Mouse (Mus musculus): ENCODE data around the gene Btla. TPM values are rescaled to one million over a fixed set of nuclear protein-coding genes. Genes with fewer than 3 reads are reported as not detected.

Gene Btla
- polyA plus RNA-seq, 1 experiment from 2014 or later: 0.87 TPM

DNA sequence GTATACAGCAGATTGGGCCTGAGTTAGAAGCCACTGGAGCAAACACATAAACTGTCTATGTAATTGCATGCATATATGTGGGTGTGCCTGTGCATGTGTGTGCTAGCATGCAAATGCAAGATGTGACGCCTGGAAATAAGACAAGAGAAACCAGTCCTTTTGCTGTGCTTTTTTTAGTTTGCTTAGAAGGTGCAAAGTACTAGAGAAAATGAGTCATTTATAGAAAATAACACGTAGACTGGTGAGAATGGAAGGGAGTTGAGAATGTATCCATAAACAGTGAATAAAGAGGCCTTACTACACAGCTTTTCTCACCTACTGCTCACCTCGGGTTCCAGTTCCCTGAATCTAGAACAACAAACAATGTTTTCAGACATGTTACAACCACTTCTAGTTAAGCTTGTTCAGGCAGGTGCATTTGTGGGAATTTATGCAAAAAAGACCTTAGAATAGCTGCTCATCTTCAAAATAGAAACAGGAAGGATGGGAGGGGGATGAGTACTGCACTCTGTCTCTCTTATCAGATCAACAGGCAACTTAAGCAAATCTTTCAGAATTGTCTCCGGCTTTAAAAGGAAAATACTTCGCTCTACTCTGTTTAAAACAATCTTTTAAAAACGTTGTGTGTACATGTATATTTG, 27.8 kb downstream of the Btla start:
- no peak overlapping the region for H3K27ac ChIP-seq (ENCODE audit: low read depth)
- no peak overlapping the region for H3K4me3 ChIP-seq (ENCODE audit: low read depth, low read length)
- no peaks in the 10 kb centered on the region for H3K9me3 ChIP-seq (ENCODE audit: low read length)
- no peak overlapping the region; the same call in 1 of the 2 replicates for H3K4me2 ChIP-seq (ENCODE audit: low read depth, low read length)
- H3K27me3 ChIP-seq (ENCODE audit: insufficient read depth, low read length): no peaks in the 10 kb centered on the region
- 55% methylated on average over 6 of the region's 6 CpGs for WGBS (ENCODE audit: insufficient replicate concordance)
- no peaks in the 10 kb centered on the region for H3K4me1 ChIP-seq (ENCODE audit: insufficient read depth)
- no peaks in the 10 kb centered on the region for H3K36me3 ChIP-seq (replicated peaks; ENCODE audit: insufficient read depth, low read length)
- H3K9ac ChIP-seq (replicated peaks): no peak overlapping the region
- TF ChIP-seq CTCF (IDR thresholded peaks at IDR 0.05; ENCODE audit: low read depth) (no peak), EP300 (IDR thresholded peaks at IDR 0.05; ENCODE audit: low read depth) (no peak)
- ATAC-seq (no peak), DNase-seq (no peak)

DNA sequence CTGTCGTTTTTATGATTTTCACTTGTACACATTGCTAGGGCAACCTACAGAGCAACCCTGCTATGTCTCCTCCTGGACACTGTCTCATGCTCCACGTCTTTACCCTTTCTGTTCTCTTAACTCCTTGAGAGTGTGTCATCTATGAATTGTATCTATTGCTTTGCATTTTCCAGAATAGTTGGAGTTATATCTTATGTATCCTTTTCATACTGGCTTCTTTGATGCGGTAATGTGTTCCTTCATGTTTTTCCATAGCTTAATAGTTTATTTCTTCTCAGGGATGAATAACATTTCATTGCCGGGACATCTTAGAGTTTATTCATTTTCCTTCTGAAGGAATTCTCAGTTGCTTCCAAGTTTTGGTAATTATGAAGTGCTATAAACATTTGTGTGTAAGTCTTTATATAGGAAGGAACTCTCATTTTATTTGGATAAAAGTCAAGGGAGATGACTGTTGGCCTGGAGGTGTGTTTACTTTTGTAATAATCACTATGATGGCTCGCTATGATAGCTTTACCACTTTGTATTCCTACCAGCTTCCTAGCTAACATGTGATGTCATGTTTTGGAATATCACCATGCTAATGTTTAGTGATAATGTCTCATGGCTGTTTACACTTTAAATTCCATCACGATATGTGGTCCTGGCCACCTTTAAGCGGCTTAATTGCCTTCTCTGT, 31.2 kb downstream of the Btla start:
- H3K27me3 ChIP-seq (ENCODE audit: insufficient read depth, low read length): no peaks in the 10 kb centered on the region
- DNase-seq (no peak), ATAC-seq (no peak)
- no peaks in the 10 kb centered on the region for H3K36me3 ChIP-seq (replicated peaks; ENCODE audit: insufficient read depth, low read length)
- no peak overlapping the region for H3K9ac ChIP-seq (replicated peaks)
- H3K4me2 ChIP-seq (ENCODE audit: low read depth, low read length): no peak overlapping the region
- no peak overlapping the region for H3K4me3 ChIP-seq (ENCODE audit: low read depth, low read length)
- no peaks in the 10 kb centered on the region for H3K4me1 ChIP-seq (ENCODE audit: insufficient read depth)
- TF ChIP-seq EP300 (IDR thresholded peaks at IDR 0.05; ENCODE audit: low read depth) (no peak), CTCF (IDR thresholded peaks at IDR 0.05; ENCODE audit: low read depth) (no peak)
- no peak overlapping the region for H3K27ac ChIP-seq (ENCODE audit: low read depth)
- H3K9me3 ChIP-seq (ENCODE audit: low read length): no peaks in the 10 kb centered on the region
- WGBS (ENCODE audit: insufficient replicate concordance): 76% methylated on average over 7 of the region's 7 CpGs

DNA sequence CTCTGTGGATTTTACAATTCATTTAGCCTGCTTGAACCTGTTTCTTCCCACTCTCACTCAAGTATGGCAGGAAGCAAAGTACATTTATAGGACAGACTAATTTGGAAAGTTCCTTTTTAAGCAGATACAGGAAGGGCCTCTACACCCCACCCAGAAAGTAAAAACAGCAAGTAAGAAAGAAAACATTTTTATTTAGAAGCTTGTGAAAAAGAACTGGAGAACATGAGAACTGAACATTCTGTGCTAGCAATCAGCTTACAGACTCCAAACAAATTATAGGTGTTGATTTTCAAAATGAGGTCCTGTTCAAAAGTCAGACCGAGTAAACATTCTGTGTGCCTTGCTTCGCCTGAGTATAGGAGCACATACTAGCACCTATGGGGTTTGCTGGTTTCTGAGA, 32.8 kb downstream of the Btla start:
- no peak overlapping the region for H3K4me2 ChIP-seq (ENCODE audit: low read depth, low read length)
- H3K4me1 ChIP-seq (ENCODE audit: insufficient read depth): no peaks in the 10 kb centered on the region
- ATAC-seq (no peak), DNase-seq (no peak)
- no peak for TF ChIP-seq EP300 (IDR thresholded peaks at IDR 0.05; ENCODE audit: low read depth)
- no peak for TF ChIP-seq CTCF (IDR thresholded peaks at IDR 0.05; ENCODE audit: low read depth)
- no peaks in the 10 kb centered on the region for H3K36me3 ChIP-seq (replicated peaks; ENCODE audit: insufficient read depth, low read length)
- H3K4me3 ChIP-seq (ENCODE audit: low read depth, low read length): no peak overlapping the region
- no peak overlapping the region for H3K27ac ChIP-seq (ENCODE audit: low read depth)
- no peak overlapping the region for H3K9ac ChIP-seq (replicated peaks)
- H3K27me3 ChIP-seq (ENCODE audit: insufficient read depth, low read length): no peaks in the 10 kb centered on the region
- 64% methylated on average over 2 of the region's 2 CpGs for WGBS (ENCODE audit: insufficient replicate concordance)
- no peaks in the 10 kb centered on the region for H3K9me3 ChIP-seq (ENCODE audit: low read length)

DNA sequence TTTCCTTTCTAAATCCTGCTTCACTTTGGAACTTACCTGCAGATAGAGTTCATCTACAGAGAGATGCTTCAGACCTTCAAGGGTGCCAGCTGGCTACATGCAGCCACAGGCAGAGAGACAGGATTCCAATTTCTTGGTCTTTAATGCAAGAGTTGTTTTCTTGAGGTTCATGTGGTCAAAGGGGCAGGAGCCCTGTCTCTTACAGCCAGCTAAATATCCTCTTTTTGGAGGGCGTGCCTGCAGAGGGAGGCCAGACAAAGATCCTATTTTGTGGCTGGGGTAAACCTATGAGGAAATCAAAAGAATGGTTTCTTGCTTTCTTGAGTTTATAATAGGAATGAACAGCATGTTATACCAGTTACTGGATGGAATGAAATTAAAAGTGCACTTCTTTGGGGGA, 33.5 kb downstream of the Btla start:
- TF ChIP-seq EP300 (IDR thresholded peaks at IDR 0.05; ENCODE audit: low read depth): no peak
- TF ChIP-seq CTCF (IDR thresholded peaks at IDR 0.05; ENCODE audit: low read depth): no peak
- Histone ChIP-seq H3K36me3 (replicated peaks; ENCODE audit: insufficient read depth, low read length) (no peaks in the 10 kb centered on the region), H3K4me3 (ENCODE audit: low read depth, low read length) (no peak overlapping the region), H3K9ac (replicated peaks) (no peak overlapping the region), H3K4me1 (ENCODE audit: insufficient read depth) (no peaks in the 10 kb centered on the region), H3K9me3 (ENCODE audit: low read length) (no peaks in the 10 kb centered on the region), H3K27ac (ENCODE audit: low read depth) (no peak overlapping the region), H3K4me2 (ENCODE audit: low read depth, low read length) (no peak overlapping the region), H3K27me3 (ENCODE audit: insufficient read depth, low read length) (no peaks in the 10 kb centered on the region)
- WGBS (ENCODE audit: insufficient replicate concordance): 60% methylated on average over 1 of the region's 1 CpGs
- ATAC-seq (no peak), DNase-seq (no peak)

DNA sequence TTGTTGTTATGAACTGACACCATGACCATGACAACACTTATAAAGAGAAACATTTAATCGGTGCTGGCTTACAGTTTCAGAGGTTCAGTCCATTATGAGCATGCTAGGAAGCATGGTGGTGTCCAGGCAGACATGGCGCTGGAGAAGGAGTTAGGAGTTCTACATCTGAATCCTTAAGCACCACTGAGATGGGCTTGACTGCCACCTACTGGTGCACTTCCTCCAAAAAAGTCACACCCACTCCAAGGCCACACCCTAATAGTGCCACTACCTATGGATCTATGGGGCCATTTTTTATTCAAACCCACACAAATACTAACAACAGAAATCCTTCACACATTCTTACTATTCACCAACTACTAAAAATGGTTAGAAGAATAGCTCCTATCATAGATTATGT, 35.5 kb downstream of the Btla start:
- no peak overlapping the region for H3K4me2 ChIP-seq (ENCODE audit: low read depth, low read length)
- no peak for TF ChIP-seq EP300 (IDR thresholded peaks at IDR 0.05; ENCODE audit: low read depth)
- TF ChIP-seq CTCF (IDR thresholded peaks at IDR 0.05; ENCODE audit: low read depth): peak; percentile 36
- H3K27me3 ChIP-seq (ENCODE audit: insufficient read depth, low read length): no peaks in the 10 kb centered on the region
- no peak overlapping the region for H3K27ac ChIP-seq (ENCODE audit: low read depth)
- no peaks in the 10 kb centered on the region for H3K9me3 ChIP-seq (ENCODE audit: low read length)
- no peak overlapping the region for H3K4me3 ChIP-seq (ENCODE audit: low read depth, low read length)
- DNase-seq (peak; percentile 18), ATAC-seq (no peak)
- no peaks in the 10 kb centered on the region for H3K36me3 ChIP-seq (replicated peaks; ENCODE audit: insufficient read depth, low read length)
- no peaks in the 10 kb centered on the region for H3K4me1 ChIP-seq (ENCODE audit: insufficient read depth)
- 83% methylated on average over 2 of the region's 2 CpGs for WGBS (ENCODE audit: insufficient replicate concordance)
- no peak overlapping the region for H3K9ac ChIP-seq (replicated peaks)

DNA sequence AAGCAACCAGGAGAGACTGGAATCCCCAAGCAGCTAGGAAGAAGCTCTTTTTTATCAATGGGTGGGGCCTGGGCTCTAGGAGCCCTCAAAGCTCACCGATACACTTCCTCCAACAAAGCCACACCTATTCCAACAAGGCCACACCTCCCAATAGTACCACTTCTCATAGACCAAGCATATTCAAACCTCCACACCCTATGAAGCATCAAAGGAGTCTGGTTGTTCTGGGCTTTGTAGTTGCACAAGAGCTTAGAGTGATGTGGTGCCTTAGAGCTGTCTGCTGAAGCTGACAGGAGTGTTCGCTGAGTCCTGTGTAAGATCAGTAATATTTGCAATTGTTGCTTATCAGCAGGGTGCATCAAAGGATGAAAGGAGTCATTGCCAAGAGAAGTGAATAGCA, 37.2 kb downstream of the Btla start:
- Histone ChIP-seq H3K4me1 (ENCODE audit: insufficient read depth) (no peaks in the 10 kb centered on the region), H3K27me3 (ENCODE audit: insufficient read depth, low read length) (no peaks in the 10 kb centered on the region), H3K9me3 (ENCODE audit: low read length) (no peaks in the 10 kb centered on the region), H3K4me3 (ENCODE audit: low read depth, low read length) (no peak overlapping the region), H3K36me3 (replicated peaks; ENCODE audit: insufficient read depth, low read length) (no peaks in the 10 kb centered on the region), H3K27ac (ENCODE audit: low read depth) (no peak overlapping the region), H3K9ac (replicated peaks) (no peak overlapping the region), H3K4me2 (ENCODE audit: low read depth, low read length) (no peak overlapping the region)
- DNase-seq (no peak), ATAC-seq (no peak)
- 71% methylated on average over 2 of the region's 2 CpGs for WGBS (ENCODE audit: insufficient replicate concordance)
- no peak for TF ChIP-seq EP300 (IDR thresholded peaks at IDR 0.05; ENCODE audit: low read depth)
- TF ChIP-seq CTCF (IDR thresholded peaks at IDR 0.05; ENCODE audit: low read depth): no peak

Data from liver, postnatal 0 days (tissue).